Mouse (Mus musculus): ENCODE results near the gene Hs2st1.

- no peak for TF ChIP-seq CTCF (IDR thresholded peaks at IDR 0.05; ENCODE audit: control insufficient read depth, insufficient read depth, insufficient replicate concordance, low read depth, low read length)
- no peak for TF ChIP-seq POLR2A (IDR thresholded peaks at IDR 0.05; ENCODE audit: control insufficient read depth, low read depth, low read length)
Observed at GRCm38 (mm10) chr3:144459285-144459697, 110.7 kb downstream of the Hs2st1 start.
